Mouse (Mus musculus) MEL (cell line): ENCODE results near the gene Kcna6. TPM values are rescaled to one million over a fixed set of nuclear protein-coding genes. Genes with fewer than 3 reads are reported as not detected.
A peak's percentile ranks its signal among the peaks of the same experiment; 100 is the strongest.

ENCODE experiments used
- DNase-seq: peaks from one replicate; pipeline ENCODE4 v3.0.0; 2011; ENCODE audit warnings: low read depth, low spot score
- H3K27ac ChIP-seq: 2 replicates; pipeline ENCODE4 v1.5.1; 2012; ENCODE audit warnings: low read depth, mild to moderate bottlenecking, control low read depth, low read length, moderate library complexity; ENCODE audit not compliant: control insufficient read depth
- H3K27me3 ChIP-seq, 2 experiments: fragments of 150-350 bp in 1 of 2; sonication (generic) in 1 of 2; 2 replicates each; pipeline ENCODE4 v1.6.1; 2012; ENCODE audit warnings: low read length in 2 of 2, mild to moderate bottlenecking in 2 of 2, improper control_type of control experiment in 1 of 2, moderate library complexity in 1 of 2; ENCODE audit not compliant: insufficient read depth in 2 of 2, control insufficient read depth in 1 of 2
- H3K36me3 ChIP-seq, 2 experiments: 2 replicates each; pipeline ENCODE4 v1.6.1; 2012 to 2014; ENCODE audit warnings: low read length in 2 of 2, improper control_type of control experiment in 1 of 2, inconsistent platforms in 1 of 2, mild to moderate bottlenecking in 1 of 2; ENCODE audit not compliant: insufficient read depth in 2 of 2, control insufficient read depth in 1 of 2
- H3K4me1 ChIP-seq, 2 experiments: fragments of 150-350 bp in 1 of 2; sonication (generic) in 1 of 2; 2 replicates each; pipeline ENCODE4 v1.6.1; 2012; ENCODE audit warnings: low read length in 2 of 2, improper control_type of control experiment in 1 of 2, mild to moderate bottlenecking in 1 of 2; ENCODE audit not compliant: insufficient read depth in 2 of 2, control insufficient read depth in 1 of 2
- H3K4me3 ChIP-seq, 2 experiments: fragments of 150-350 bp in 1 of 2; sonication (generic) in 1 of 2; 2 replicates each; pipeline ENCODE4 v1.5.1; 2012; ENCODE audit warnings: low read depth in 2 of 2, low read length in 2 of 2, mild to moderate bottlenecking in 2 of 2, moderate library complexity in 2 of 2, control low read depth in 1 of 2, improper control_type of control experiment in 1 of 2; ENCODE audit not compliant: control insufficient read depth in 1 of 2, insufficient read depth in 1 of 2
- H3K79me2 ChIP-seq: 2 replicates; pipeline ENCODE4 v1.6.1; 2012; ENCODE audit warnings: mild to moderate bottlenecking, low read length, moderate library complexity; ENCODE audit not compliant: control insufficient read depth, poor library complexity, insufficient read depth
- H3K9ac ChIP-seq: 2 replicates; pipeline ENCODE4 v1.6.1; 2012; ENCODE audit warnings: low read depth, mild to moderate bottlenecking, control low read depth, low read length, moderate library complexity; ENCODE audit not compliant: control insufficient read depth, poor library complexity, severe bottlenecking
- H3K9me3 ChIP-seq: fragments of 150-350 bp; sonication (generic); replicated peaks from 2 replicates; pipeline ENCODE4 v1.6.1; 2012; ENCODE audit warnings: mild to moderate bottlenecking, low read length, improper control_type of control experiment, moderate library complexity; ENCODE audit not compliant: insufficient read depth
- CHD1 ChIP-seq: IDR thresholded peaks from 2 replicates; pipeline ENCODE4 v1.6.1; 2012; ENCODE audit warnings: low read depth, mild to moderate bottlenecking, inconsistent platforms, low read length, improper control_type of control experiment
- CHD2 ChIP-seq: IDR thresholded peaks from 2 replicates; pipeline ENCODE4 v1.6.1; 2011; ENCODE audit warnings: low read length, improper control_type of control experiment
- CTCF ChIP-seq, 3 experiments: IDR thresholded peaks in 2 of 3; conservative IDR thresholded peaks in 1 of 3; 2 replicates each; pipeline ENCODE4 v1.5.1; 2011 to 2012; ENCODE audit warnings: low read length in 3 of 3, low read depth in 2 of 3, mild to moderate bottlenecking in 2 of 3, improper control_type of control experiment in 1 of 3, inconsistent platforms in 1 of 3, mixed read lengths in 1 of 3, moderate library complexity in 1 of 3; ENCODE audit not compliant: control insufficient read depth in 1 of 3, insufficient read depth in 1 of 3, poor library complexity in 1 of 3, severe bottlenecking in 1 of 3
- ELF1 ChIP-seq: IDR thresholded peaks from 2 replicates; pipeline ENCODE4 v1.6.1; 2014; ENCODE audit warnings: low read depth, mild to moderate bottlenecking, inconsistent platforms, low read length, improper control_type of control experiment, moderate library complexity
- ETS1 ChIP-seq: IDR thresholded peaks from 2 replicates; pipeline ENCODE4 v1.6.1; 2012; ENCODE audit warnings: low read depth, mild to moderate bottlenecking, inconsistent platforms, low read length, improper control_type of control experiment, moderate library complexity
- KAT2A ChIP-seq: conservative IDR thresholded peaks from 2 replicates; pipeline ENCODE4 v1.6.1; 2012; ENCODE audit warnings: low read depth, low read length, improper control_type of control experiment, inconsistent platforms
- MAFK ChIP-seq: IDR thresholded peaks from 2 replicates; pipeline ENCODE4 v1.6.1; 2011; ENCODE audit warnings: low read depth, mild to moderate bottlenecking, low read length, improper control_type of control experiment, borderline replicate concordance
- MAZ ChIP-seq: IDR thresholded peaks from 2 replicates; pipeline ENCODE4 v1.6.1; 2012; ENCODE audit warnings: low read depth, mild to moderate bottlenecking, inconsistent platforms, low read length, improper control_type of control experiment
- MEF2A ChIP-seq: IDR thresholded peaks from 2 replicates; pipeline ENCODE4 v1.6.1; 2014; ENCODE audit warnings: low read depth, mild to moderate bottlenecking, inconsistent platforms, low read length, improper control_type of control experiment; ENCODE audit not compliant: poor library complexity, insufficient replicate concordance, severe bottlenecking; ENCODE audit errors: extremely low read depth
- MYC ChIP-seq: IDR thresholded peaks from 2 replicates; pipeline ENCODE4 v1.6.1; 2011; ENCODE audit warnings: low read depth, mild to moderate bottlenecking, low read length, improper control_type of control experiment, moderate library complexity
- POLR2A ChIP-seq, 2 experiments: IDR thresholded peaks; 2 replicates each; pipeline ENCODE4 v1.6.1; 2011 to 2012; ENCODE audit warnings: low read length in 2 of 2, mild to moderate bottlenecking in 2 of 2, control low read depth in 1 of 2, improper control_type of control experiment in 1 of 2, low read depth in 1 of 2, moderate library complexity in 1 of 2; ENCODE audit not compliant: control insufficient read depth in 1 of 2, insufficient read depth in 1 of 2, poor library complexity in 1 of 2
- POLR2AphosphoS5 ChIP-seq: IDR thresholded peaks from 2 replicates; pipeline ENCODE4 v1.6.1; 2012; ENCODE audit warnings: low read depth, borderline replicate concordance, mild to moderate bottlenecking, inconsistent platforms, low read length, moderate library complexity, mixed read lengths
- RAD21 ChIP-seq: IDR thresholded peaks from 2 replicates; pipeline ENCODE4 v1.6.1; 2011; ENCODE audit warnings: mild to moderate bottlenecking, low read depth, low read length, improper control_type of control experiment
- RCOR1 ChIP-seq: IDR thresholded peaks from 2 replicates; pipeline ENCODE4 v1.6.1; 2012; ENCODE audit warnings: low read depth, mild to moderate bottlenecking, inconsistent platforms, low read length, improper control_type of control experiment
- SIN3A ChIP-seq: IDR thresholded peaks from 2 replicates; pipeline ENCODE4 v1.6.1; 2012; ENCODE audit warnings: low read length, improper control_type of control experiment, inconsistent platforms
- SMC3 ChIP-seq: IDR thresholded peaks from 2 replicates; pipeline ENCODE4 v1.6.1; 2011; ENCODE audit warnings: low read depth, low read length, improper control_type of control experiment
- TAL1 ChIP-seq: IDR thresholded peaks from 2 replicates; pipeline ENCODE4 v1.6.1; 2012; ENCODE audit warnings: mild to moderate bottlenecking, inconsistent platforms, low read length, moderate library complexity, mixed read lengths
- USF1 ChIP-seq: IDR thresholded peaks from 2 replicates; pipeline ENCODE4 v1.6.1; 2014; ENCODE audit warnings: low read depth, mild to moderate bottlenecking, inconsistent platforms, low read length, improper control_type of control experiment, moderate library complexity
- USF2 ChIP-seq, 2 experiments: IDR thresholded peaks; 2 replicates each; pipeline ENCODE4 v1.6.1; 2011 to 2012; ENCODE audit warnings: improper control_type of control experiment in 2 of 2, low read length in 2 of 2, borderline replicate concordance in 1 of 2, inconsistent platforms in 1 of 2, low read depth in 1 of 2, mild to moderate bottlenecking in 1 of 2; ENCODE audit not compliant: insufficient read depth in 1 of 2
- ZMIZ1 ChIP-seq: IDR thresholded peaks from 2 replicates; pipeline ENCODE4 v1.6.1; 2012; ENCODE audit warnings: low read depth, mild to moderate bottlenecking, inconsistent platforms, low read length, improper control_type of control experiment, moderate library complexity
- polyA plus RNA-seq, 2 experiments: library from polyadenylated mRNA; stranded (reverse) in 1 of 2; unstranded in 1 of 2; fragments of >175 nt in 1 of 2; fragments of >200 nt in 1 of 2; gene quantifications; 2 replicates each; pipeline versions ENCODE4 v1.2.1 to v1.2.4; 2012; ENCODE audit warnings: low replicate concordance in 2 of 2, low read depth in 1 of 2; ENCODE audit not compliant: insufficient read length in 2 of 2, insufficient read depth in 1 of 2, missing spikeins in 1 of 2
- total RNA-seq: library from RNA; depleted of rRNA; stranded (reverse); fragments of 300-350 nt; gene quantifications from 2 replicates; pipeline ENCODE4 v1.2.3, GENCODE M21; 2012

Kcna6 gene
- total and polyA plus RNA-seq, 3 experiments = not detected

- Histone ChIP-seq H3K27ac (no peak overlapping the region), H3K4me1 (no peaks in the 10 kb centered on the region), H3K9ac (no peak overlapping the region), H3K27me3 (no peaks in the 10 kb centered on the region), H3K4me3 (no peak overlapping the region), H3K36me3 (no peaks in the 10 kb centered on the region), H3K79me2 (no peaks in the 10 kb centered on the region), H3K9me3 (no peaks in the 10 kb centered on the region)
- DNase-seq = no peak
- TF ChIP-seq MAZ (no peak), KAT2A (no peak)
Observed at GRCm38 (mm10) chr6:126712531-126712930, 27.9 kb downstream of the Kcna6 start.

- H3K9ac ChIP-seq = no peak overlapping the region
- TF ChIP-seq TAL1 (no peak), POLR2AphosphoS5 (no peak)
- TF ChIP-seq, all 39 proteins: peak for 0
- no peak overlapping the region for H3K4me3 ChIP-seq
- DNase-seq = no peak
- no peaks in the 10 kb centered on the region for H3K9me3 ChIP-seq
- no peak overlapping the region for H3K27ac ChIP-seq
- no peaks in the 10 kb centered on the region for H3K36me3 ChIP-seq
- no peaks in the 10 kb centered on the region for H3K4me1 ChIP-seq
- H3K27me3 ChIP-seq = no peaks in the 10 kb centered on the region
- H3K79me2 ChIP-seq = no peaks in the 10 kb centered on the region
Observed at GRCm38 (mm10) chr6:126705936-126706335, 34.5 kb downstream of the Kcna6 start.

GRCm38 (mm10) chr6:126704430-126704829 lies 36.0 kb downstream of the Kcna6 start:
- H3K27me3 ChIP-seq = no peaks in the 10 kb centered on the region
- H3K27ac ChIP-seq = no peak overlapping the region
- H3K9ac ChIP-seq = no peak overlapping the region
- no peaks in the 10 kb centered on the region for H3K36me3 ChIP-seq
- no peaks in the 10 kb centered on the region for H3K4me1 ChIP-seq
- no peaks in the 10 kb centered on the region for H3K79me2 ChIP-seq
- TF ChIP-seq SMC3 = no peak
- peak in 1 of 3 experiments; percentile 9; a peak in 1 of 6 replicates for TF ChIP-seq CTCF (IDR thresholded peaks at IDR 0.05 in 2 of 3, conservative IDR thresholded peaks at IDR 0.05 in 1 of 3; ENCODE audit: control insufficient read depth in 1 of 3, insufficient read depth in 1 of 3, low read depth in 2 of 3, low read length in 3 of 3, poor library complexity in 1 of 3, severe bottlenecking in 1 of 3)
- TF ChIP-seq SIN3A = no peak
- peak; percentile 2 for DNase-seq
- no peak overlapping the region for H3K4me3 ChIP-seq
- no peaks in the 10 kb centered on the region for H3K9me3 ChIP-seq

GRCm38 (mm10) chr6:126702116-126702515 lies 38.4 kb downstream of the Kcna6 start:
- no peaks in the 10 kb centered on the region for H3K27me3 ChIP-seq
- DNase-seq = peak; percentile 18
- TF ChIP-seq USF1 (no peak), CHD2 (no peak), RAD21 (peak; percentile 44), TAL1 (no peak), CHD1 (no peak), POLR2A (IDR thresholded peaks at IDR 0.05; ENCODE audit: control insufficient read depth in 1 of 2, insufficient read depth in 1 of 2, low read depth in 1 of 2, low read length in 2 of 2, poor library complexity in 1 of 2) (no peak), KAT2A (no peak), MEF2A (no peak), MAFK (no peak), SMC3 (0 out of 2 replicates have a peak, but pooled peaks have one; percentile 32), CTCF (IDR thresholded peaks at IDR 0.05 in 2 of 3, conservative IDR thresholded peaks at IDR 0.05 in 1 of 3; ENCODE audit: control insufficient read depth in 1 of 3, insufficient read depth in 1 of 3, low read depth in 2 of 3, low read length in 3 of 3, poor library complexity in 1 of 3, severe bottlenecking in 1 of 3) (peak; percentile 54 to 69 (median 57)), MYC (no peak), RCOR1 (no peak), ELF1 (no peak), ETS1 (no peak), ZMIZ1 (no peak), USF2 (IDR thresholded peaks at IDR 0.05; ENCODE audit: borderline replicate concordance in 1 of 2, insufficient read depth in 1 of 2, low read depth in 1 of 2, low read length in 2 of 2) (no peak)

More at GRCm38 (mm10) chr6:126702116-126702515, 38.4 kb downstream of the Kcna6 start:
- no peaks in the 10 kb centered on the region for H3K79me2 ChIP-seq
- H3K9me3 ChIP-seq = no peaks in the 10 kb centered on the region
- no peak overlapping the region for H3K4me3 ChIP-seq
- H3K9ac ChIP-seq = no peak overlapping the region
- H3K27ac ChIP-seq = no peak overlapping the region
- no peaks in the 10 kb centered on the region for H3K4me1 ChIP-seq
- no peaks in the 10 kb centered on the region for H3K36me3 ChIP-seq
